Mouse (Mus musculus) kidney, adult 9 months (tissue): ENCODE measurements around the gene Mybbp1a.

Source experiments
- DNase-seq: peaks from one replicate; pipeline ENCODE4 v3.0.0; 2022

Mybbp1a gene

GRCm38 (mm10) chr11:72440965-72441664 is at the start of gene Mybbp1a:
Gene Mybbp1a (plus strand): TSS chr11:72441355.
- DNase-seq = peak; percentile 99

- no peak for DNase-seq
Measured at GRCm38 (mm10) chr11:72393243-72393642, 47.9 kb upstream of the Mybbp1a start.

GRCm38 (mm10) chr11:72393669-72394068 is 47.5 kb upstream of the Mybbp1a start:
- no peak for DNase-seq

- DNase-seq = no peak
Measured at GRCm38 (mm10) chr11:72394694-72395093, 46.5 kb upstream of the Mybbp1a start.

- DNase-seq = no peak
Measured at GRCm38 (mm10) chr11:72395652-72396051, 45.5 kb upstream of the Mybbp1a start.

GRCm38 (mm10) chr11:72396621-72397020 is 44.5 kb upstream of the Mybbp1a start:
- no peak for DNase-seq

GRCm38 (mm10) chr11:72397072-72397471 is 44.1 kb upstream of the Mybbp1a start:
- peak; percentile 45 for DNase-seq

GRCm38 (mm10) chr11:72397811-72398525 is 43.2 kb upstream of the Mybbp1a start:
- no peak for DNase-seq

GRCm38 (mm10) chr11:72401068-72401467 is 40.1 kb upstream of the Mybbp1a start:
- peak; percentile 57 for DNase-seq

GRCm38 (mm10) chr11:72402017-72402416 is 39.1 kb upstream of the Mybbp1a start:
- DNase-seq = peak; percentile 70

- DNase-seq = no peak
Measured at GRCm38 (mm10) chr11:72402969-72403368, 38.2 kb upstream of the Mybbp1a start.

- no peak for DNase-seq
Measured at GRCm38 (mm10) chr11:72405532-72405931, 35.6 kb upstream of the Mybbp1a start.

- no peak for DNase-seq
Measured at GRCm38 (mm10) chr11:72406079-72406675, 35.0 kb upstream of the Mybbp1a start.

- no peak for DNase-seq
Measured at GRCm38 (mm10) chr11:72407081-72407480, 34.1 kb upstream of the Mybbp1a start.

GRCm38 (mm10) chr11:72407574-72407973 is 33.6 kb upstream of the Mybbp1a start:
- DNase-seq = no peak

- DNase-seq = no peak
Measured at GRCm38 (mm10) chr11:72408451-72409170, 32.5 kb upstream of the Mybbp1a start.

GRCm38 (mm10) chr11:72409649-72410385 is 31.3 kb upstream of the Mybbp1a start:
- DNase-seq = peak; percentile 32

GRCm38 (mm10) chr11:72410521-72411092 is 30.5 kb upstream of the Mybbp1a start:
- peak; percentile 94 for DNase-seq

GRCm38 (mm10) chr11:72411093-72411921 is 29.8 kb upstream of the Mybbp1a start, which contains the start of gene Smtnl2:
Gene Smtnl2 (minus strand): TSS chr11:72411713.
- DNase-seq = peak; percentile 92

GRCm38 (mm10) chr11:72411945-72412344 is 29.2 kb upstream of the Mybbp1a start:
- no peak for DNase-seq

GRCm38 (mm10) chr11:72413016-72413415 is 28.1 kb upstream of the Mybbp1a start:
- no peak for DNase-seq
